Mouse (Mus musculus) E14TG2a.4 (cell line): ENCODE measurements around the gene Cd300lb.

Experiments
- H3K27me3 ChIP-seq: 2 replicates; pipeline ENCODE4 v1.6.1; 2014; ENCODE audit warnings: low read length, control low read depth; ENCODE audit not compliant: insufficient read depth
- H3K36me3 ChIP-seq: 2 replicates; pipeline ENCODE4 v1.6.1; 2014; ENCODE audit warnings: low read length, control low read depth; ENCODE audit not compliant: insufficient read depth
- H3K4me1 ChIP-seq: replicated peaks from 2 replicates; pipeline ENCODE4 v1.6.1; 2014; ENCODE audit warnings: low read depth, low read length, control low read depth
- H3K4me3 ChIP-seq: replicated peaks from 2 replicates; pipeline ENCODE4 v1.5.1; 2014; ENCODE audit warnings: mild to moderate bottlenecking, low read length
- H3K9me3 ChIP-seq: 2 replicates; pipeline ENCODE4 v1.6.1; 2014; ENCODE audit warnings: low read length, control low read depth
- CTCF ChIP-seq: conservative IDR thresholded peaks from 2 replicates; pipeline ENCODE4 v1.5.1; 2014; ENCODE audit warnings: low read length
- NANOG ChIP-seq: IDR thresholded peaks from 2 replicates; pipeline ENCODE4 v1.6.1; 2014; ENCODE audit warnings: borderline replicate concordance, low read length, mixed read lengths
- POU5F1 ChIP-seq: IDR thresholded peaks from 2 replicates; pipeline ENCODE4 v1.6.1; 2014; ENCODE audit warnings: low read length, borderline replicate concordance

Cd300lb gene

GRCm38 (mm10) chr11:114898026-114898425 lies 36.2 kb downstream of the Cd300lb start:
- Histone ChIP-seq H3K9me3 (no peaks in the 10 kb centered on the region), H3K4me3 (no peak overlapping the region), H3K4me1 (no peaks in the 10 kb centered on the region), H3K36me3 (no peaks in the 10 kb centered on the region), H3K27me3 (peaks cover 10% of the 10 kb centered on the region)
- TF ChIP-seq CTCF (no peak), POU5F1 (no peak), NANOG (no peak)

- Histone ChIP-seq H3K4me1 (no peaks in the 10 kb centered on the region), H3K9me3 (no peaks in the 10 kb centered on the region), H3K36me3 (no peaks in the 10 kb centered on the region), H3K27me3 (peaks cover 13% of the 10 kb centered on the region), H3K4me3 (no peak overlapping the region)
- TF ChIP-seq CTCF (no peak), NANOG (no peak), POU5F1 (no peak)
Measured at GRCm38 (mm10) chr11:114896085-114896484, 38.1 kb downstream of the Cd300lb start.

GRCm38 (mm10) chr11:114890542-114890941 lies 43.6 kb downstream of the Cd300lb start:
- TF ChIP-seq NANOG (no peak), CTCF (no peak), POU5F1 (no peak)
- Histone ChIP-seq H3K4me3 (no peak overlapping the region), H3K36me3 (no peaks in the 10 kb centered on the region), H3K27me3 (peaks cover 27% of the 10 kb centered on the region), H3K4me1 (no peaks in the 10 kb centered on the region), H3K9me3 (no peaks in the 10 kb centered on the region)

- Histone ChIP-seq H3K27me3 (peaks cover 27% of the 10 kb centered on the region), H3K4me1 (no peaks in the 10 kb centered on the region), H3K36me3 (no peaks in the 10 kb centered on the region), H3K4me3 (no peak within 1 kb of the TSS), H3K9me3 (no peaks in the 10 kb centered on the region)
- TF ChIP-seq CTCF (no peak), NANOG (no peak), POU5F1 (no peak)
Measured at GRCm38 (mm10) chr11:114889991-114890518, 44.1 kb downstream of the Cd300lb start, which contains the start of gene Cd300a. Cd300a (plus strand) TSS chr11:114890041.

GRCm38 (mm10) chr11:114884380-114885100 lies 49.6 kb downstream of the Cd300lb start:
- H3K27me3 ChIP-seq: peaks cover 14% of the 10 kb centered on the region
- no peaks in the 10 kb centered on the region for H3K9me3 ChIP-seq
- peaks cover 14% of the 10 kb centered on the region; the same call in 1 of the 2 replicates for H3K4me1 ChIP-seq
- H3K4me3 ChIP-seq: no peak overlapping the region
- TF ChIP-seq CTCF: no peak
- no peak for TF ChIP-seq NANOG
- no peak for TF ChIP-seq POU5F1
- no peaks in the 10 kb centered on the region for H3K36me3 ChIP-seq

GRCm38 (mm10) chr11:114883251-114883789 lies 50.9 kb downstream of the Cd300lb start:
- peaks cover 14% of the 10 kb centered on the region for H3K27me3 ChIP-seq
- no peaks in the 10 kb centered on the region for H3K9me3 ChIP-seq
- H3K36me3 ChIP-seq: no peaks in the 10 kb centered on the region
- peaks cover 17% of the 10 kb centered on the region; the same call in 1 of the 2 replicates for H3K4me1 ChIP-seq
- no peak overlapping the region for H3K4me3 ChIP-seq
- TF ChIP-seq NANOG (no peak), POU5F1 (no peak), CTCF (no peak)

GRCm38 (mm10) chr11:114880589-114880988 lies 53.6 kb downstream of the Cd300lb start:
- Histone ChIP-seq H3K4me1 (peaks cover 40% of the 10 kb centered on the region), H3K36me3 (no peaks in the 10 kb centered on the region), H3K27me3 (peaks cover under 1% of the 10 kb centered on the region), H3K4me3 (no peak overlapping the region), H3K9me3 (no peaks in the 10 kb centered on the region)
- TF ChIP-seq NANOG (no peak), CTCF (peak; percentile 39), POU5F1 (no peak)

- Histone ChIP-seq H3K36me3 (no peaks in the 10 kb centered on the region), H3K9me3 (no peaks in the 10 kb centered on the region), H3K4me3 (no peak overlapping the region), H3K27me3 (no peaks in the 10 kb centered on the region), H3K4me1 (peaks cover 44% of the 10 kb centered on the region)
- TF ChIP-seq CTCF: no peak
- TF ChIP-seq NANOG: no peak
- no peak for TF ChIP-seq POU5F1
Measured at GRCm38 (mm10) chr11:114880185-114880584, 54.0 kb downstream of the Cd300lb start.

- H3K36me3 ChIP-seq: no peaks in the 10 kb centered on the region
- H3K4me3 ChIP-seq: no peak overlapping the region
Measured at GRCm38 (mm10) chr11:114879666-114880065, 54.5 kb downstream of the Cd300lb start.

More at GRCm38 (mm10) chr11:114879666-114880065, 54.5 kb downstream of the Cd300lb start:
- no peaks in the 10 kb centered on the region for H3K27me3 ChIP-seq
- peaks cover 49% of the 10 kb centered on the region for H3K4me1 ChIP-seq
- H3K9me3 ChIP-seq: no peaks in the 10 kb centered on the region
- TF ChIP-seq NANOG (no peak), CTCF (no peak), POU5F1 (no peak)
